Mouse (Mus musculus) ES-Bruce4 (cell line): Measurements from ENCODE around the gene Samd7.

Source experiments
- CTCF ChIP-seq: IDR thresholded peaks from one replicate; pipeline ENCODE4 v1.8.1; 2011; ENCODE audit warnings: low read depth, low read length
- POLR2A ChIP-seq: IDR thresholded peaks from one replicate; pipeline ENCODE4 v1.8.1; 2011; ENCODE audit warnings: low read length; ENCODE audit not compliant: insufficient read depth

DNA sequence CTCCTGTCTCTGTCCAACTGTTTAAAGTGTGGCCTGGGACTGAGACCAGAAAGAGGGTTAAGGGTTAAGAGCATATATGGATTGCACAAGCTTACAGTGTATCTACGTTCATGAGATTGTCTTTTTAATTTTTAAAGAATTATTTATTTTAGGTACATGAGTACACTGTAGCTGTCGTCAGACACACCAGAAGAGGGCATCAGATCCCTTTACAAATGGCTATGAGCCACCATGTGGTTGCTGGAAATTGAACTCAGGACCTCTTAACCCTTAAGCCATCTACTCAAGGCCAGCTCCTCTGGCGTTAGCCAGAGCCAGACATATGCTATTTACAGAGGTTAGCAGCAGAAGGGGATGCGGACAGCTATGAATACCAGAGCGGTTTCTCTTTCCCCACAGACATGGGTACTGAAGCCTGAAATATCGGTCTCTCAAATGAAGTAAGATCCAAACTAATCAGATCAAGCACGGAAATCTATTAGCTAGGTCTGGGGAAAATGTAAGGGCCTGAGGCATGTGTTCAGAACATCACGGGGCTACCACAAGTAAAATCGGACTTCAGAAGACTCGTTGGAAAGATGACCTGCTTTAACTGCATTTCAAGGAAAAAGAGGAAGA is 21.1 kb upstream of the Samd7 start:
- no peak for TF ChIP-seq POLR2A
- TF ChIP-seq CTCF = no peak
